Mouse (Mus musculus) heart, embryonic 14.5 days (tissue): ENCODE results near the gene BC030867. TPM values are rescaled to one million over a fixed set of nuclear protein-coding genes. Genes with fewer than 3 reads are reported as not detected.

ENCODE experiments used
- ATAC-seq: fragments of 200-750 bp; cut with Nextera tagmentation; 2 replicates; pipeline ENCODE4 v1.8.0; 2017; ENCODE audit warnings: low read depth, moderate TSS enrichment; ENCODE audit not compliant: insufficient number of reproducible peaks, insufficient read depth, low FRiP score
- H3K27ac ChIP-seq, 2 experiments: fragments of 200-500 bp in 1 of 2; fragments of 300-500 bp in 1 of 2; sonication (generic) in 1 of 2; replicated peaks in 1 of 2; 2 replicates each; pipeline ENCODE4 v1.5.1; 2012 to 2014; ENCODE audit warnings: low read depth in 2 of 2, low read length in 2 of 2, control low read depth in 1 of 2, mild to moderate bottlenecking in 1 of 2, mixed read lengths in 1 of 2; ENCODE audit not compliant: control insufficient read depth in 1 of 2, insufficient read depth in 1 of 2
- H3K27me3 ChIP-seq: fragments of 300-500 bp; sonication (generic); 2 replicates; pipeline ENCODE4 v1.6.1; 2014; ENCODE audit warnings: mild to moderate bottlenecking, low read length, control low read depth; ENCODE audit not compliant: control insufficient read depth, insufficient read depth
- H3K36me3 ChIP-seq: fragments of 300-500 bp; sonication (generic); 2 replicates; pipeline ENCODE4 v1.6.1; 2014; ENCODE audit warnings: mild to moderate bottlenecking, control low read depth, low read length, mixed read lengths; ENCODE audit not compliant: control insufficient read depth, insufficient read depth
- H3K4me1 ChIP-seq, 2 experiments: fragments of 200-500 bp in 1 of 2; fragments of 300-500 bp in 1 of 2; sonication (generic) in 1 of 2; 2 replicates each; pipeline ENCODE4 v1.6.1; 2012 to 2014; ENCODE audit warnings: low read length in 2 of 2, control low read depth in 1 of 2, mixed read lengths in 1 of 2; ENCODE audit not compliant: control insufficient read depth in 2 of 2, insufficient read depth in 2 of 2
- H3K4me2 ChIP-seq: fragments of 300-500 bp; sonication (generic); 2 replicates; pipeline ENCODE4 v1.6.1; 2014; ENCODE audit warnings: mild to moderate bottlenecking, low read length
- H3K4me3 ChIP-seq, 2 experiments: fragments of 200-500 bp in 1 of 2; fragments of 300-500 bp in 1 of 2; sonication (generic) in 1 of 2; 2 replicates each; pipeline ENCODE4 v1.5.1; 2012 to 2014; ENCODE audit warnings: low read length in 2 of 2, mild to moderate bottlenecking in 2 of 2, control low read depth in 1 of 2, low read depth in 1 of 2, moderate library complexity in 1 of 2; ENCODE audit not compliant: control insufficient read depth in 1 of 2, insufficient read depth in 1 of 2
- H3K9ac ChIP-seq: fragments of 300-500 bp; sonication (generic); 2 replicates; pipeline ENCODE4 v1.6.1; 2014; ENCODE audit warnings: mild to moderate bottlenecking, low read length
- H3K9me3 ChIP-seq: fragments of 300-500 bp; sonication (generic); 2 replicates; pipeline ENCODE4 v1.6.1; 2016; ENCODE audit warnings: low read length, control low read depth; ENCODE audit not compliant: control insufficient read depth
- WGBS: fragments of 180-500 bp; shearing (Covaris S2); extraction: QIAGEN DNeasy Blood & Tissue Kit; methylation state at CpG from one replicate; pipeline ENCODE4 v1.1.7; 2014; 5-methylcytosine and 5-hydroxymethylcytosine counted together
- microRNA-seq: library from miRNA; unstranded; fragments of <30 nt; microRNA quantifications from one replicate; pipeline ENCODE4, GENCODE M21; 2016
- polyA plus RNA-seq: library from polyadenylated mRNA; unstranded; fragments of >200 nt; fragmentation: Nextera tagmentation; extraction: Ambion mirVana; gene quantifications from 2 replicates; pipeline ENCODE4 v1.2.1, GENCODE M21; 2014

The BC030867 gene
- polyA plus RNA-seq, 1 experiment from 2014 or later = 10.3 TPM

- ATAC-seq = no peak
- H3K4me1 ChIP-seq = peaks cover 4 to 27% of the 10 kb centered on the region in 2 experiments
- H3K36me3 ChIP-seq = peaks cover 61% of the 10 kb centered on the region
- no peak overlapping the region for H3K4me2 ChIP-seq
- H3K9me3 ChIP-seq = no peaks in the 10 kb centered on the region
- no peak overlapping the region for H3K9ac ChIP-seq
- WGBS = 86% methylated on average over 12 of the region's 12 CpGs
- no peak overlapping the region for H3K4me3 ChIP-seq
- no peaks in the 10 kb centered on the region for H3K27me3 ChIP-seq
- H3K27ac ChIP-seq = no peak overlapping the region
These were observed 65.6 kb downstream of the BC030867 start for GRCm38 (mm10) chr11:102314321-102314720.

Small RNAs within 50 kb of the gene (microRNA-seq; reads per million reads assigned to microRNA genes)
- 0.84 reads per million for gene Mir8101

Other genes starting within 250 kb of the BC030867 start
- gene Mpp3, start 220.4 kb upstream of the BC030867 start, polyA plus RNA-seq = 2.9 and 3.3 TPM in 2 replicates
- 4.2 and 4.8 TPM in 2 replicates for gene Cd300lg, start 207.4 kb upstream of the BC030867 start, polyA plus RNA-seq
- 6.0 and 6.8 TPM in 2 replicates for gene Mpp2, start 160.4 kb upstream of the BC030867 start, polyA plus RNA-seq
- not detected in 2 replicates for gene Ppy, start 147.6 kb upstream of the BC030867 start, polyA plus RNA-seq
- gene Pyy, start 141.1 kb upstream of the BC030867 start, polyA plus RNA-seq = not detected in 2 replicates
- not detected in 2 replicates for gene Nags, start 103.4 kb upstream of the BC030867 start, polyA plus RNA-seq
- gene Tmem101, start 92.5 kb upstream of the BC030867 start, polyA plus RNA-seq = 28.2 and 34.1 TPM in 2 replicates
- 60.3 and 62.1 TPM in 2 replicates for gene Lsm12, start 63.6 kb upstream of the BC030867 start, polyA plus RNA-seq
- 24.8 and 27.8 TPM in 2 replicates for gene G6pc3, start 59.3 kb upstream of the BC030867 start, polyA plus RNA-seq
- 52.1 and 54.5 TPM in 2 replicates for gene Hdac5, start 18.7 kb upstream of the BC030867 start, polyA plus RNA-seq
- gene Asb16, start 19.9 kb downstream of the BC030867 start, polyA plus RNA-seq = 0.09 and 0.11 TPM in 2 replicates
- 39.1 and 46.5 TPM in 2 replicates for gene Tmub2, start 36.0 kb downstream of the BC030867 start, polyA plus RNA-seq
- 7.0 and 10.6 TPM in 2 replicates for gene Atxn7l3, start 47.7 kb downstream of the BC030867 start, polyA plus RNA-seq
- 50.2 and 53.6 TPM in 2 replicates for gene Ubtf, start 70.9 kb downstream of the BC030867 start, polyA plus RNA-seq
- gene Slc4a1, start 117.3 kb downstream of the BC030867 start, polyA plus RNA-seq = 5.6 and 11.8 TPM in 2 replicates
- gene Rundc3a, start 144.5 kb downstream of the BC030867 start, polyA plus RNA-seq = 0.81 and 1.2 TPM in 2 replicates
- gene Slc25a39, start 159.1 kb downstream of the BC030867 start, polyA plus RNA-seq = 266 and 295 TPM in 2 replicates
- 182 and 190 TPM in 2 replicates for gene Grn, start 181.4 kb downstream of the BC030867 start, polyA plus RNA-seq
- 4.6 and 7.9 TPM in 2 replicates for gene Fam171a2, start 198.8 kb downstream of the BC030867 start, polyA plus RNA-seq
- gene Itga2b, start 221.2 kb downstream of the BC030867 start, polyA plus RNA-seq = 6.7 and 6.8 TPM in 2 replicates